Mouse (Mus musculus) bone marrow, adult 2 months (tissue): ENCODE data around the gene Smndc1.

Experiments
- CTCF ChIP-seq: fragments of 200-500 bp; IDR thresholded peaks from 2 replicates; pipeline ENCODE4 v1.5.1; 2011; ENCODE audit warnings: low read length, control low read depth; ENCODE audit not compliant: control insufficient read depth, insufficient read depth
- POLR2A ChIP-seq: fragments of 200-500 bp; IDR thresholded peaks from 2 replicates; pipeline ENCODE4 v1.6.1; 2011; ENCODE audit warnings: low read depth, mild to moderate bottlenecking, control low read depth, low read length, borderline replicate concordance; ENCODE audit not compliant: control insufficient read depth

DNA sequence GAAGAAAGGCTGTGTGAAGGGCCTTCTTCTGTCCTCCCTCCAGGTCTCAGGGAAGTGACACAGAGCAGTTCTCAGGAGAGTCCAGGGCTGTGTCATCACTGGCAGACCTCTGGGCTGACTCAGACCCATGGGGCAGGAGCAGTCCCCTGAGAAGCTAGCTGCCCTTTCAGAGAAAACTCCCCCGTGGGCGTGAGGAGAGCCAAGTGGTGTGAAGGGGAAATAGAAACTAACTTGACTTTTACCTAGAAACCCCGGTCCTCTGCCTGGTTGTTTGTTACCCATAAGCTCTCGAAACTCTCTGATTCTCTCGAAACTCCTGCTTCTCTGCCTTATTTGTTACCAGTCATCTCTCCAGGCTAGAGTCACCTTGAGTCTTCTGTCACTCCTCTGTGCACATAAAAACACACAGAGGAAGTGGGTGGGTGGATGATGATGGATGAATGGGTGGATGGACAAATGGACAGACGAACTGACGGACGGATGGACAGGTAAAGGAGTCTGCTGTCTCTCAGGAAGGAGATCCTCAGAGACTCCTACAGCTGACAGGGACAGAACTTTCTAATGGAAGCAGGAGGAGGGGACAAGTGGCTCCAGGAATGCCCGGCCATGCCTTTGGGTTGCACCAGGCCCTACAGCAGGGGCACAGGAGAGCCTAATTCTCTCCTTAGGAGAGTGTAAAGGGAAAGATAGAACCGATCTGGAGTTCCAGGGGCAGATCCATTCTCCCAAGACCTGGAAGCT is 43.7 kb upstream of the Smndc1 start:
- TF ChIP-seq CTCF (no peak), POLR2A (no peak)
